Mouse (Mus musculus) forebrain, embryonic 13.5 days (tissue): Measurements from ENCODE around the gene Ddit4. TPM values are rescaled to one million over a fixed set of nuclear protein-coding genes. Genes with fewer than 3 reads are reported as not detected.
A peak's percentile ranks its signal among the peaks of the same experiment; 100 is the strongest.
"Not testable (repeated sequence)": the region's sequence is repeated elsewhere in the genome, so short reads cannot be mapped to it uniquely, and the experiment has no call there.

Experiments used
- ATAC-seq: fragments of 200-750 bp; cut with Nextera tagmentation; 2 replicates; pipeline ENCODE4 v1.8.0; 2017
- H3K27ac ChIP-seq: fragments of 300-500 bp; sonication (generic); 2 replicates; pipeline ENCODE4 v1.5.1; 2015; ENCODE audit warnings: inconsistent platforms, mild to moderate bottlenecking, moderate library complexity
- H3K27me3 ChIP-seq: fragments of 300-500 bp; sonication (generic); 2 replicates; pipeline ENCODE4 v1.6.1; 2015; ENCODE audit warnings: mild to moderate bottlenecking, inconsistent platforms
- H3K36me3 ChIP-seq: fragments of 300-500 bp; sonication (generic); 2 replicates; pipeline ENCODE4 v1.6.1; 2015; ENCODE audit warnings: mild to moderate bottlenecking, inconsistent platforms; ENCODE audit not compliant: poor library complexity, severe bottlenecking
- H3K4me1 ChIP-seq: fragments of 300-500 bp; sonication (generic); 2 replicates; pipeline ENCODE4 v1.6.1; 2015; ENCODE audit warnings: inconsistent platforms
- H3K4me2 ChIP-seq: fragments of 300-500 bp; sonication (generic); 2 replicates; pipeline ENCODE4 v1.6.1; 2015; ENCODE audit warnings: inconsistent platforms, mild to moderate bottlenecking, moderate library complexity
- H3K4me3 ChIP-seq: fragments of 300-500 bp; sonication (generic); 2 replicates; pipeline ENCODE4 v1.5.1; 2015; ENCODE audit warnings: mild to moderate bottlenecking, inconsistent platforms
- H3K9ac ChIP-seq: fragments of 300-500 bp; sonication (generic); 2 replicates; pipeline ENCODE4 v1.6.1; 2015; ENCODE audit warnings: mild to moderate bottlenecking, inconsistent platforms
- H3K9me3 ChIP-seq: fragments of 300-500 bp; sonication (generic); replicated peaks from 2 replicates; pipeline ENCODE4 v1.6.1; 2016; ENCODE audit warnings: inconsistent platforms
- WGBS: fragments of 180-500 bp; shearing (Covaris S2); methylation state at CpG from one replicate; pipeline ENCODE4 v1.1.7; 2015; 5-methylcytosine and 5-hydroxymethylcytosine counted together
- polyA plus RNA-seq: library from polyadenylated mRNA; unstranded; fragments of >200 nt; fragmentation: Nextera tagmentation; extraction: Ambion mirVana; gene quantifications from 2 replicates; pipeline ENCODE4 v1.2.1, GENCODE M21; 2015

Gene Ddit4
- 69.3 and 71.3 TPM in 2 replicates for polyA plus RNA-seq

DNA sequence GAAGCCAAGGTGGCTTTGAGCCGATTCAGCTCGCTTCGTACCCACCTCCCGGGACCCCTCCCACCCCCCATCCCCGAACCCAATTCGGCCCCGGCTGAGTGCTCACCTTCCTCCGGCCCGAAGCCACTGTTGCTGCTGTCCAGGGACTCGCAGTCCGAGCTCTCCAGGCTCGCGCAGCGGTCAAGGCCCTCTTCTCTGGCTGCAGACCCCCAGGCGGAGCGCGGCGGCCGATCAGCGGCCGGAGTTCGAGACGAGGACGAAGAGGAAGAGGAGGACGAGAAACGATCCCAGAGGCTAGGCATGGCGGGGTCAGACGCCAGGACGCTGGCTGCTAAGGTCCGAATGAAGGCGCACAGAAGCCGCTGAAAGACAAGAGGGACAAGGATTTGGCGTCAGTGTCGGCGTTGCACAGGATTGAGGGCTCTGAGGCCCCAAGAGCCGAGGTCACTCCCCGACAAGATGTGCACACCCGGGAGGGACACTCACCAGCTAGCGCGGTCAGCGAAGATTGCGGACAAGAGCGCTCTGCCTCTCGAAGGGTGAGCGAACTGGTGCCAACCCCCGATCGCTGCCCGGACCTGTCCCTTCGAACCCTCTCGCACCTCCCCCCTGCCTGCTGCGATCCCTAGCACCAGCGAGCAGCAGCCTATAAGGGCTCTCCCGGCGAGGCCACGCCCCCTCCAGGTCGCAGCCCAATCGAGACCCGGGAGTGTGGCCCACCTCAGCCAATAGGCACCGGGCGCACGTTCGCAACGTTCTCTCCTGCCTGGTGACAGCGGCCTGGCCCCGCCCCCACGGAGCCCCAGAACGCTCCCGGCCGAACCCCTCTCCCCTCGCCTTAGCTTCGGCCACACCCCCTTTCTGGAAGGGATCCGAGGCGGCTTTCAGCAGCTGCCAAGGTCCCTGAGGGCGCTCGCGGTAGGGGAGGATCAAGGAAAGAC, at the start of gene Ddit4:
Gene Ddit4 (minus strand): TSS at position 624 of the 941 bp plus-strand sequence.
- Histone ChIP-seq H3K27me3 (no peaks in the 10 kb centered on the region), H3K4me3 (peak within 1 kb of the TSS; percentile 91), H3K27ac (peak within 1 kb of the TSS; percentile 97), H3K9me3 (no peaks in the 10 kb centered on the region), H3K4me1 (peaks cover 35% of the 10 kb centered on the region), H3K36me3 (no peaks in the 10 kb centered on the region), H3K9ac (peak within 1 kb of the TSS; percentile 99), H3K4me2 (peak within 1 kb of the TSS; percentile 78)
- ATAC-seq: peak; percentile 97
- under 1% methylated on average over 76 of the region's 76 CpGs for WGBS

- H3K4me2 ChIP-seq: no peak overlapping the region
- peaks cover 37% of the 10 kb centered on the region for H3K36me3 ChIP-seq
- H3K9ac ChIP-seq: no peak overlapping the region
- 91% methylated on average over 3 of the region's 3 CpGs for WGBS
- no peak overlapping the region for H3K27ac ChIP-seq
- ATAC-seq: no peak
- no peaks in the 10 kb centered on the region for H3K27me3 ChIP-seq
- H3K4me1 ChIP-seq: peaks cover 23% of the 10 kb centered on the region
- no peak overlapping the region for H3K4me3 ChIP-seq
- H3K9me3 ChIP-seq: no peaks in the 10 kb centered on the region
Measured at GRCm38 (mm10) chr10:59999057-59999456, 47.4 kb upstream of the Ddit4 start.

GRCm38 (mm10) chr10:59997591-59997990, 46.0 kb upstream of the Ddit4 start:
- Histone ChIP-seq H3K27ac (no peak overlapping the region), H3K4me2 (no peak overlapping the region), H3K4me3 (no peak overlapping the region), H3K9me3 (no peaks in the 10 kb centered on the region), H3K27me3 (no peaks in the 10 kb centered on the region), H3K4me1 (peaks cover 17% of the 10 kb centered on the region), H3K9ac (no peak overlapping the region), H3K36me3 (peaks cover 47% of the 10 kb centered on the region)
- WGBS: 15% methylated on average over 7 of the region's 7 CpGs
- ATAC-seq: no peak

DNA sequence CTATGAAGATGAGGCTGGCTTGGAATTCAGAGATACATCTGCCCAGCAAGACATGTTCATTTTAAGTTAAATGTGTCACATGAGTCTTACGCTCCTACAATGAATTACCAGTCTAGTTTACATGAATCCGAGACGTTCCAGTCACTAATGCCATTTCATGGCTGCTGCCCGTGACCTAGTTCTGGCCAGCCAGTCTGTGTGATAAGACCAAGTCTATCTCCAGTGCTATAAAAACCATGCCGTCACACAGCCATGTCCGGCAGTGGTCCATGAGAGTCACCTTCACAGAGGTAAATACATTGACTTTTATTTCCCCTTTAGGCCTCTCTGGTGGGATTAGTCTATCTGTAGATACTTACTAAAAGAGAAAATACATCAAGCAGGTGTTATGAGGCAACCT, 44.3 kb upstream of the Ddit4 start:
- Histone ChIP-seq H3K27me3 (no peaks in the 10 kb centered on the region), H3K9me3 (no peaks in the 10 kb centered on the region), H3K4me3 (no peak overlapping the region), H3K9ac (no peak overlapping the region), H3K27ac (no peak overlapping the region), H3K4me1 (peaks cover 4% of the 10 kb centered on the region; the same call in 1 of the 2 replicates), H3K36me3 (peaks cover 57% of the 10 kb centered on the region), H3K4me2 (no peak overlapping the region)
- ATAC-seq: no peak
- WGBS: 98% methylated on average over 6 of the region's 6 CpGs

DNA sequence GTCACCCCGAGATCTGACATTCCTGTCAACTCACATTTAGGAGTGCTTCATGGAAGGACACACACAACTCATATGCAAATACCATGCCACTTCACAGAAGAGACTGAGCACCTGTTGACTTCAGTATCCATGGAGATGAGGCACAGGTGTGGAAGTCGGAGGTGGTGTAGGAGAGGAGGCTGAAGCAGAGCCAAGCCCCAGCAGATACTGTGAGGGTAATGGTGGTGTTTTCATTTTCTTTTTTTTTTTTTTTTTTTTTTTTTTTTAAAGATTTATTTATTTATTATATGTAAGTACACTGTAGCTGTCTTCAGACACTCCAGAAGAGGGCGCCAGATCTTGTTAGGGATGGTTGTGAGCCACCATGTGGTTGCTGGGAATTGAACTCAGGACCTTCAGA, 42.2 kb upstream of the Ddit4 start:
- 90% methylated on average over 2 of the region's 3 CpGs for WGBS
- not testable (repeated sequence) for H3K27ac ChIP-seq, H3K9ac ChIP-seq, H3K4me3 ChIP-seq, H3K4me1 ChIP-seq, H3K27me3 ChIP-seq, ATAC-seq, H3K9me3 ChIP-seq, H3K4me2 ChIP-seq
- H3K36me3 ChIP-seq: peaks cover 69% of the 10 kb centered on the region

DNA sequence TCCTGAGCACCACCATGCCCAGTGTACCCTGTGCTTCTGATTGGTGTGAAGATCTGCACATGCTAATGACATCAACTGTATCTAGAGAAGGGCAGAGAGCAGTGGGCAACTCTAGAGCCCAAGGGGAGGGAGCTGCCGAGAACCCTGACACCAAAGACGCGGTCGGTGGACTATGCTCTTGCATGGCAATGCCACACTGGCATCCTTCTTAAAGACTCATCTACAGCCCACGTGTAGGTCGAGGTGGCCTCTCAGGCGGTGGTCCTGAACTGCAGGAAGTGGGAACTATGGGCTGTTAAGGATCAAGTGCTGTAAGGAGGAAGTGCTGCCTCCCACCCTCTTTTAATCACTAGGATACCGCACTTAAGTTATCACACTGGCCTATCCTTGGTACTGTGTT, 40.4 kb upstream of the Ddit4 start:
- no peak overlapping the region for H3K27ac ChIP-seq
- WGBS: 95% methylated on average over 8 of the region's 8 CpGs
- H3K9ac ChIP-seq: no peak overlapping the region
- no peaks in the 10 kb centered on the region for H3K27me3 ChIP-seq
- no peak overlapping the region for H3K4me3 ChIP-seq
- H3K9me3 ChIP-seq: no peaks in the 10 kb centered on the region
- H3K36me3 ChIP-seq: peaks cover 87% of the 10 kb centered on the region
- H3K4me2 ChIP-seq: no peak overlapping the region
- ATAC-seq: no peak
- H3K4me1 ChIP-seq: no peaks in the 10 kb centered on the region

DNA sequence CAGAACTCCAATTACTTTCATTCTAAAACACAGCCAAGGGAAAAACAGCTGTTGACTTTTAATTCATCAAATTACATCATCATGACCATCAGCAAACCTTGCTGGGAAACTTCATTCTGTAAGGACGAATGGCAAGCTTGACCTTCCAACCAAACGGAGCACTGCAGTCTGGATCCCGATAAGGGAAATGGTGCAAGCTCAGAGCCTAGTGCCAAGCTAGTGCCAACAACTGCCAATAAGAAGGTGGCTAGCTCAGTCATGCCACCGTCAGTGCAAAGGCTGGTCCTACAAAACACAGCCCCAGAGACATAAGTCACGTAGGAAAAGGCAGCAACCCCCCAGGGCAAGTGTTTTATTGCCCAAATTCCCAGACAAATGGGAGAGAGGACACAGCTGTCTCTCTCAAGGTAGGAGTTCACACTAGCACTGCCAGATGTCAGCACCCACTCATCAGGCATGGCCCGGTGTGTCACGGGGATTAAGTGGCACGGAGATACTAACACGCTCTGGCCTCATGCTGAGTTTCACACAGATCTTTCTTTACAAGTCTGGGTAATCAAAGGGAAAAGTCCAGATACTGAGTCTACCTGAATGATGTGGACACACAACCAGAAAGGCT, 39.7 kb upstream of the Ddit4 start:
- 89% methylated on average over 9 of the region's 9 CpGs for WGBS
- no peak overlapping the region for H3K27ac ChIP-seq

DNA sequence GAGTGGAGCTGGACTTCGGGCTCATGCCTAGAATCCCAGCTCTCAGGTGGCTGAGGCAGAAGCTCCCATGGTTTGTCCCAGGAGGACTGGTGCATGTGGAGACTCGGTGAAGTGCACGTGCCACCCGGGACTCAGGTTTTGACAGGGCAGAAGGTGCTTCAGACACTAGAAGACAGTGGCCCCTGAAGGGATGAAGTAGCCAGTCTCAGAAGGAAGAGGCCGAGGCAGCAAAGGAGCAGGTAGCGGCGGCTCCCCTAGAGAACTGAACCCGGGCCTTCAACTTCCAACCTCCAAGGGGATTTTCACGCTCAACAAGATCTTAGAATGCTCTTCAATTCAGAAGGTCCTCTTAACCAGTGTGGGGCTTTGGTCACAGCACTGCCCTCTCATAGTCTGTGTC, 38.8 kb upstream of the Ddit4 start:
- Histone ChIP-seq H3K36me3 (peaks cover 90% of the 10 kb centered on the region), H3K9ac (no peak overlapping the region), H3K27me3 (no peaks in the 10 kb centered on the region), H3K9me3 (no peaks in the 10 kb centered on the region), H3K27ac (no peak overlapping the region), H3K4me2 (no peak overlapping the region), H3K4me1 (no peaks in the 10 kb centered on the region), H3K4me3 (no peak overlapping the region)
- 98% methylated on average over 9 of the region's 9 CpGs for WGBS
- no peak for ATAC-seq

More for the DNA sequence above, 39.7 kb upstream of the Ddit4 start:
- no peak for ATAC-seq
- Histone ChIP-seq H3K9ac (no peak overlapping the region), H3K4me3 (no peak overlapping the region), H3K27me3 (no peaks in the 10 kb centered on the region), H3K4me2 (no peak overlapping the region), H3K9me3 (no peaks in the 10 kb centered on the region), H3K36me3 (peaks cover 90% of the 10 kb centered on the region), H3K4me1 (no peaks in the 10 kb centered on the region)

GRCm38 (mm10) chr10:59988036-59988435, 36.4 kb upstream of the Ddit4 start:
- peaks cover 84% of the 10 kb centered on the region for H3K36me3 ChIP-seq
- ATAC-seq: no peak
- H3K4me1 ChIP-seq: no peaks in the 10 kb centered on the region

GRCm38 (mm10) chr10:59982379-59982873, 30.8 kb upstream of the Ddit4 start:
- H3K36me3 ChIP-seq: peaks cover 36% of the 10 kb centered on the region
- H3K9ac ChIP-seq: no peak overlapping the region
- H3K4me3 ChIP-seq: no peak overlapping the region
- 94% methylated on average over 12 of the region's 12 CpGs for WGBS
- peaks cover 19% of the 10 kb centered on the region for H3K4me1 ChIP-seq
- H3K4me2 ChIP-seq: no peak overlapping the region
- no peak for ATAC-seq
- no peaks in the 10 kb centered on the region for H3K27me3 ChIP-seq
- H3K27ac ChIP-seq: no peak overlapping the region
- H3K9me3 ChIP-seq: no peaks in the 10 kb centered on the region

More at GRCm38 (mm10) chr10:59988036-59988435, 36.4 kb upstream of the Ddit4 start:
- H3K27ac ChIP-seq: no peak overlapping the region
- 88% methylated on average over 4 of the region's 4 CpGs for WGBS
- H3K27me3 ChIP-seq: no peaks in the 10 kb centered on the region
- H3K9ac ChIP-seq: no peak overlapping the region
- no peaks in the 10 kb centered on the region for H3K9me3 ChIP-seq
- no peak overlapping the region for H3K4me3 ChIP-seq
- no peak overlapping the region for H3K4me2 ChIP-seq

GRCm38 (mm10) chr10:59981792-59982191, 30.2 kb upstream of the Ddit4 start:
- H3K9ac ChIP-seq: no peak overlapping the region
- no peak for ATAC-seq
- H3K4me2 ChIP-seq: no peak overlapping the region
- no peaks in the 10 kb centered on the region for H3K9me3 ChIP-seq
- WGBS: 89% methylated on average over 9 of the region's 9 CpGs
- 0 out of 2 replicates have a peak overlapping the region, but pooled peaks have one; percentile 5 for H3K27ac ChIP-seq
- H3K27me3 ChIP-seq: no peaks in the 10 kb centered on the region
- peaks cover 30% of the 10 kb centered on the region for H3K36me3 ChIP-seq
- H3K4me3 ChIP-seq: no peak overlapping the region
- peaks cover 19% of the 10 kb centered on the region for H3K4me1 ChIP-seq

- Histone ChIP-seq H3K4me1 (peaks cover 19% of the 10 kb centered on the region), H3K27me3 (no peaks in the 10 kb centered on the region), H3K9ac (no peak overlapping the region), H3K4me3 (no peak overlapping the region), H3K27ac (0 out of 2 replicates have a peak overlapping the region, but pooled peaks have one; percentile 5), H3K9me3 (no peaks in the 10 kb centered on the region), H3K4me2 (no peak overlapping the region), H3K36me3 (peaks cover 26% of the 10 kb centered on the region)
- ATAC-seq: no peak
- 84% methylated on average over 4 of the region's 4 CpGs for WGBS
Measured at GRCm38 (mm10) chr10:59981336-59981735, 29.7 kb upstream of the Ddit4 start.
